Mouse (Mus musculus) kidney, postnatal 10 days (tissue): ENCODE results near the gene Pcnx2.

Experiments used
- DNase-seq: peaks from one replicate; pipeline ENCODE4 v3.0.0; 2021; ENCODE audit warnings: mixed read lengths

Pcnx2 gene

GRCm38 (mm10) chr8:125702868-125703473 lies 195.1 kb downstream of the Pcnx2 start:
- no peak for DNase-seq
